Mouse (Mus musculus) erythroblast, embryonic 14.5 days (primary cell): Measurements from ENCODE around the gene Zfp941.

Experiments used
- GATA1 ChIP-seq: IDR thresholded peaks from 2 replicates; pipeline ENCODE4 v1.6.1; 2012; ENCODE audit warnings: low read length, inconsistent platforms, mixed read lengths
- TAL1 ChIP-seq: IDR thresholded peaks from 3 replicates; pipeline ENCODE4 v1.6.1; 2012; ENCODE audit warnings: low read length, inconsistent platforms, mixed read lengths

DNA sequence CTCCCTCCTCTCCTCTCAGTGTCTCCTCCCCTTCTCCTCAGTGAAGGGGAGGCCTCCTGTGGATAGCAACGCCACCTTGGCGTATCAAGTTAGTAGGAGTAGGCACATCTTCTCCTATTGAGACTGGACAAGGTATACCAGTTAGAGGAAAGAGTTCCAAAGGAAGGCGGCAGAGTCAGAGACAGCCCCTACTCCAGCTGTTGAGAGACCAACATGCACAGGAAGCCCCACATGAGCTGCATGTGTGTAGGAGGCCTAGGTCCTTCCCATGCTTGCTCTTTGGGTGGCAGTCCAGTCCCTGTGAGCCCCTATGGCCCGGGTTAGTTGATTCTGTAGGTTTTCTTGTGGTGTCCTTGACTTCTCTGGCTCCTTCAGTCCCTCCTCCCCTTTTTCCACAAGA lies 11.4 kb upstream of the Zfp941 start:
- TF ChIP-seq GATA1, result no peak
- no peak for TF ChIP-seq TAL1
